Mouse (Mus musculus) hindbrain, postnatal 0 days (tissue): ENCODE measurements around the gene Hspb9. TPM values are rescaled to one million over a fixed set of nuclear protein-coding genes. Genes with fewer than 3 reads are reported as not detected.

Source experiments
- ATAC-seq: fragments of 200-750 bp; cut with Nextera tagmentation; 2 replicates; pipeline ENCODE4 v1.8.0; 2017; ENCODE audit warnings: mild to moderate bottlenecking, moderate TSS enrichment, moderate library complexity
- DNase-seq: peaks from one replicate; pipeline ENCODE4 v3.0.0-alpha.2; 2015; ENCODE audit warnings: low spot score
- H3K27ac ChIP-seq: fragments of 300-500 bp; sonication (generic); 2 replicates; pipeline ENCODE4 v1.5.1; 2014; ENCODE audit warnings: mild to moderate bottlenecking
- H3K27me3 ChIP-seq: fragments of 300-500 bp; sonication (generic); 2 replicates; pipeline ENCODE4 v1.6.1; 2014; ENCODE audit warnings: low read length, mixed read lengths; ENCODE audit not compliant: insufficient read depth
- H3K36me3 ChIP-seq: fragments of 300-500 bp; sonication (generic); 2 replicates; pipeline ENCODE4 v1.6.1; 2014; ENCODE audit warnings: low read length, mixed read lengths; ENCODE audit not compliant: insufficient read depth
- H3K4me1 ChIP-seq: fragments of 300-500 bp; sonication (generic); 2 replicates; pipeline ENCODE4 v1.6.1; 2014; ENCODE audit warnings: antibody characterized with exemption, low read length, mixed read lengths; ENCODE audit not compliant: insufficient read depth
- H3K4me2 ChIP-seq: fragments of 300-500 bp; sonication (generic); 2 replicates; pipeline ENCODE4 v1.6.1; 2014; ENCODE audit warnings: low read depth, mild to moderate bottlenecking, low read length, moderate library complexity, mixed read lengths
- H3K4me3 ChIP-seq: fragments of 300-500 bp; sonication (generic); 2 replicates; pipeline ENCODE4 v1.5.1; 2014; ENCODE audit warnings: low read length
- H3K9ac ChIP-seq: fragments of 300-500 bp; sonication (generic); replicated peaks from 2 replicates; pipeline ENCODE4 v1.6.1; 2014; ENCODE audit warnings: mild to moderate bottlenecking, low read length, moderate library complexity, mixed read lengths
- H3K9me3 ChIP-seq: fragments of 300-500 bp; sonication (generic); 2 replicates; pipeline ENCODE4 v1.6.1; 2016; ENCODE audit warnings: low read length, mixed read lengths
- CTCF ChIP-seq: IDR thresholded peaks from 2 replicates; pipeline ENCODE4 v1.5.1; 2016; ENCODE audit warnings: antibody characterized with exemption, control low read depth, low read depth
- WGBS: fragments of 180-500 bp; shearing (Covaris S2); extraction: QIAGEN DNeasy Blood & Tissue Kit; methylation state at CpG from one replicate; pipeline ENCODE4 v1.1.7; 2014; 5-methylcytosine and 5-hydroxymethylcytosine counted together
- polyA plus RNA-seq: library from polyadenylated mRNA; unstranded; fragments of >200 nt; fragmentation: Nextera tagmentation; extraction: Ambion mirVana; gene quantifications from 2 replicates; pipeline ENCODE4 v1.2.1, GENCODE M21; 2015
- total RNA-seq: library from RNA; depleted of rRNA; stranded (reverse); fragments of >200 nt; gene quantifications from 2 replicates; pipeline ENCODE4 v1.2.3, GENCODE M21; 2014; rRNA removed

The Hspb9 gene
- total and polyA plus RNA-seq, 2 experiments from 2014 or later: 0.24 TPM; not detected in 1

DNA sequence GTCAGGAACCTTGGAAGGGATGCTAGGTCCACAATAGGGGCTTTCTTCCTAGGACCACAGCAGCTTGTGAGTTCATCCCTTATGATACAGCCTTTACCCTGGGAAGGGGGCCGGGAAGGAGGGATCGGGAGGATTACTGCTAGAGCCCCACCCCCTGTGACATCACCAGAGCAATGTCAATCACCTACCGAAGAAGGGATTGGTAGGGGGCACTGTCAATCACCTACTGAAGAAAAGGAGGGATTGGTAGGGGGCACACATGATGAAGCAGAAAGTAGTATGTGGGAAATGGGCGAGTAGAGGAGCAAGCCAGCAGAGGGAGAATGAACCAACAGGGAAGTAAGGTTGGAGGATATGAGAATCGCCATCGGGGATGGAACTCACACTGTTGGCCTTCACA lies 42.8 kb downstream of the Hspb9 start:
- peaks cover 6% of the 10 kb centered on the region; the same call in 1 of the 2 replicates for H3K4me1 ChIP-seq
- no peaks in the 10 kb centered on the region for H3K9me3 ChIP-seq
- H3K27me3 ChIP-seq: no peaks in the 10 kb centered on the region
- H3K27ac ChIP-seq: no peak overlapping the region
- H3K36me3 ChIP-seq: no peaks in the 10 kb centered on the region
- H3K4me2 ChIP-seq: no peak overlapping the region
- no peak for TF ChIP-seq CTCF
- H3K4me3 ChIP-seq: no peak overlapping the region
- WGBS: 60% methylated on average over 6 of the region's 6 CpGs
- no peak for DNase-seq
- no peak overlapping the region for H3K9ac ChIP-seq
- ATAC-seq: no peak

DNA sequence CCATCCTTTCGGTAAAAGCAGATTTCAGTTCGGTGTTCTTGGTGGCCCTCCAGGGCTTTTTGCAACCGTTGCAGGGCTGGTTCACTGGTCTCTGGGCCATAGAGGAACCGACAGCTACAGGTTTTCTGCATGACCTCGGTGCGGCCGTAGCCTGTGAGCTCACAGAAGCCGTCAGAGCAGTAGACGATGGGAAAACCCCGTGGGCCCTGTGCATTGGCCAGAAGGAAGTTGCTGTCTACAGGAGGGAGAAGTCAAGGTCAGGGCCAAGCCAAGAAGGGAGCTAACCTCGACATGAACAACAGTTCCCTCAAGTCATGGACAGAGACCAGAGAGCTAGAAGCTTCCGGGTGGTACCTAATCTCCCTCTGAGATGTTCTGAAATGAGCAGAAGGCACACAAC lies 43.9 kb downstream of the Hspb9 start:
- TF ChIP-seq CTCF: no peak
- 88% methylated on average over 12 of the region's 12 CpGs for WGBS
- Histone ChIP-seq H3K4me3 (no peak overlapping the region), H3K36me3 (no peaks in the 10 kb centered on the region), H3K4me2 (peak overlapping the region; percentile 65; the same call in 1 of the 2 replicates), H3K27ac (no peak overlapping the region), H3K9ac (no peak overlapping the region), H3K4me1 (peaks cover 6% of the 10 kb centered on the region; the same call in 1 of the 2 replicates), H3K27me3 (no peaks in the 10 kb centered on the region), H3K9me3 (no peaks in the 10 kb centered on the region)
- DNase-seq (no peak), ATAC-seq (no peak)

DNA sequence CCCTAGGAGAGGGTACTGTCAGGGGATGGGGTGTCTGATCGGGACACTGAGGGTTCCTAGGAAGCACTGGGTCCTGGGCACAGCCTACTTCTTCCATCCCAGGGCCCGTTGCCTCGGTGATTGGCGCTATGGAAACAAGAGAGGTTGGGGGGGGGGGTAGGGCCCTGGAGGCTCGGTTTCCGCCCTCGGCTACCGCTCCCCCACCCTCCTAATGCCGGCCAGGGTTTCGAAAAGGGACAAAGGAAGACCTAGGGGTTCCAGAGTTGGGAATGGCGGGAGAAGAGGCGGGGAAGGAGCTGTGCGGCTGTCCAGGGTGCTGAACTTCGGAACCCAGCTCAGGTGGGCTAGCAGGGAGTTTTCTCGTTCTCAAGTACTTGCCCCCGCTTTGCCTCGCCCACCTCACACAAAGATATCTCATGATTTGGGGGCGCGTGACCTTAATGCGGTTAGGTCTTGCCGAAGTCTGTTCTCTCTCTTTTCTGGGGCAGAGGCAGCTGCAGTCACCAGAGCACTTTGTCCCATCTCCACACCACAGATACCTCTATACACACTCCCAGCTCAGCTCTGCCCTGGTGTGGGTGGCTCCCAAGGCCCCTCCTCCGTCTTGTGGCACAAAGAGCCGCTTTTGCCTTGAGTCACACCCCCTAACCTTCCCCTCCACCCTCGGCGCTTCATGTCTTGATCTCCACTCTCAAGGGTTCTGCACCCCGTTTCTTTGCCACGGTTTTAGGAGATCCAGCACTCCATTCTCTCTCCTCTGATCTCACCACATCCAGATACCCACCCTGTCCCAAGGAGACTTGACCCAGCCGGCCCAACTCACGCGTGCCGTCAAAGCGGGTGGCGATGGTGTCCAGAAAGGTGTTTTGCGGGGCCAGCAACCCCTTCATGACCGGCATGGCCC lies 45.3 kb downstream of the Hspb9 start:
- no peaks in the 10 kb centered on the region for H3K27me3 ChIP-seq
- ATAC-seq (peak; percentile 35; the same call in 1 of the 2 replicates), DNase-seq (peak; percentile 20)
- WGBS: under 1% methylated on average over 35 of the region's 35 CpGs
- H3K9me3 ChIP-seq: no peaks in the 10 kb centered on the region
- peak overlapping the region; percentile 58; the same call in 1 of the 2 replicates for H3K27ac ChIP-seq
- peak overlapping the region; percentile 39 for H3K4me3 ChIP-seq
- peaks cover 6% of the 10 kb centered on the region; the same call in 1 of the 2 replicates for H3K4me1 ChIP-seq
- peak overlapping the region; percentile 65 for H3K9ac ChIP-seq
- TF ChIP-seq CTCF: no peak; the same call in 1 of the 2 replicates
- no peaks in the 10 kb centered on the region for H3K36me3 ChIP-seq
- H3K4me2 ChIP-seq: peak overlapping the region; percentile 65

DNA sequence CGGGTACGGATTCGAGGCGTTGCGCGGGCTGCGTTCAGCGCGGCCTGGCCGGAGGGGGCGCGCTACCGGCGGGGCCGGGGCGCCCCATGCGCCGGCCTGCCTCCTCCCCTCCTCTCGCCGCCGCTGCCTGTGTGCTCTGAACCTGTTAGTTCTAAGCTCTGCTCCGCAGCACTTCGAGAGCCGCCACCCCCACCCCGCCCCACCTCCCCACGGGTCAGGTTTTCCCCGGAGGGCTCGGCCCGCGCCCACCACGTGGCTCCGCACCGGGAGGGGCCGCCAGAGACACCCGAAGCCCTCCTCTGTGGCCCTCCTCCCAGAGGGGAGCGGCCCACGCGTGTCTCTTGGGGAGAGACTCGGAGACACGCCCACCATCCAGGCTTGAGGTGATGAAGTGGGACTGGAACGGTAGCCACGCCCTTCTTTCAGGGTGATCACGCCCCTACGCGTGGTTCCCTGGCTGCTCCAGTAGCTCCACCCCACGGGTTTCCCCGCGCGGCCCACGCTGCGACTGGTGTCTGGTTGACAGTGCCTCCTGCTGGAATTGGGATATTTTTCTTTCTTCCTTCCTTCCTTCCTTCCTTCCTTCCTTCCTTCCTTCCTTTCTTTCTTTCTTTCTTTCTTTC lies 46.1 kb downstream of the Hspb9 start, which contains the start of gene Kcnh4:
Gene Kcnh4 (minus strand): TSS at position 332 of the 623 bp plus-strand sequence.
- Histone ChIP-seq H3K4me1 (peaks cover 6% of the 10 kb centered on the region; the same call in 1 of the 2 replicates), H3K4me3 (peak within 1 kb of the TSS; percentile 39), H3K9ac (peak within 1 kb of the TSS; percentile 65), H3K36me3 (no peaks in the 10 kb centered on the region), H3K27ac (peak within 1 kb of the TSS; percentile 58; the same call in 1 of the 2 replicates), H3K4me2 (peak within 1 kb of the TSS; percentile 65), H3K9me3 (no peaks in the 10 kb centered on the region), H3K27me3 (no peaks in the 10 kb centered on the region)
- under 1% methylated on average over 50 of the region's 51 CpGs for WGBS
- DNase-seq (peak; percentile 90), ATAC-seq (peak; percentile 74)
- TF ChIP-seq CTCF: peak; percentile 66

DNA sequence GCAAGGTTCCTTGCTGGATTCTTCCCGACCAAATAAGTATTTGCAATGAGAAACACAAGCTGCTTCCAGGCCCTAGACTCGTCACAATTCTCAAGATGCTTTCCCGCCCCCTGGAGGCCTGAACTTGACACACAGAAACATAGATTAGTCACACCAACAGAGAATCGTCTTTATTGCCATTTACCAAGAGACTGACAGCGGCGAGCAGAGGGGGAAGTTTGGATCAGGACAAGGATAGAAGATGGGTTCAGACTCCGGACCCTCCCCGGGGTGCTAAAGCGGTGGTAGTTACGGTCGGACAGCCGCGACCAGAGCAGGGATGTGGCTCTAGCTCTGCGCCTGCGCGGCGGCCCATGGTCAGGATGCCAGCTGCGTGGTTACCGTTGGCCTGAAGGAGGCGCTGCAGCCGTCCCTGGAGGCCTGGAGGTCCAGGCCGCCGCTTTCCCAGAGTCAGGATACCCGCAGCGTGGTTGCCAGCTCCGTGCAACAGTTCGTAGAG lies 47.9 kb downstream of the Hspb9 start:
- H3K9ac ChIP-seq: peak overlapping the region; percentile 22; the same call in 1 of the 2 replicates
- peak overlapping the region; percentile 49; the same call in 1 of the 2 replicates for H3K27ac ChIP-seq
- H3K36me3 ChIP-seq: no peaks in the 10 kb centered on the region
- WGBS: under 1% methylated on average over 27 of the region's 27 CpGs
- no peaks in the 10 kb centered on the region for H3K9me3 ChIP-seq
- no peaks in the 10 kb centered on the region for H3K27me3 ChIP-seq
- peak; percentile 92 for TF ChIP-seq CTCF
- DNase-seq (peak; percentile 93), ATAC-seq (peak; percentile 85)
- H3K4me1 ChIP-seq: peaks cover 6% of the 10 kb centered on the region; the same call in 1 of the 2 replicates
- H3K4me3 ChIP-seq: peak overlapping the region; percentile 34
- peak overlapping the region; percentile 54 for H3K4me2 ChIP-seq

DNA sequence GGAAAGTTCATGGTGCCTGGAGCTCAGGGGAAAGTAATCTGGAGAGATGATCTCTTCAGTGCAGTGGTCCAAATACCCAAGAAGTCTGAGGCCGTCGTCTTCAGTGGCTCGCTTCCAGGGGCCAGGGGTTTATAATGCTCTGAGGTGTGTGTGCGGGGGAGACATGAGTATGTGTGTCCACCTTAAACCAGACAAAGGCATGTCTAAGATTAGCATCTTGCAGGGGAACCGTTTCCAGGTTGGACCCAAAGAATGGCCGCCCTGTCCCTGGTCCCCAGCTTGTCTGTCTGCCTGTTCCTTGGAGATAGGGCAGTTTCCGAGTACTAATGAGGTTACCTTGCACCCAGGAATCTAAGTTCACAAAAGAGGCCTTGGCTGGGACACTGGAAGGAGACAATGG lies 49.2 kb downstream of the Hspb9 start, which contains the start of gene Hcrt:
Gene Hcrt (minus strand): TSS at position 101 of the 400 bp plus-strand sequence.
- 89% methylated on average over 7 of the region's 7 CpGs for WGBS
- TF ChIP-seq CTCF: no peak
- Histone ChIP-seq H3K9me3 (no peaks in the 10 kb centered on the region), H3K27ac (peak within 1 kb of the TSS; percentile 49; the same call in 1 of the 2 replicates), H3K4me1 (peaks cover 6% of the 10 kb centered on the region; the same call in 1 of the 2 replicates), H3K4me2 (peak within 1 kb of the TSS; percentile 54), H3K27me3 (no peaks in the 10 kb centered on the region), H3K9ac (peak within 1 kb of the TSS; percentile 22; the same call in 1 of the 2 replicates), H3K4me3 (peak within 1 kb of the TSS; percentile 34), H3K36me3 (no peaks in the 10 kb centered on the region)
- ATAC-seq (no peak), DNase-seq (no peak)

Other genes starting within 250 kb of the Hspb9 start
- 50.3 and 56.5 TPM in 2 replicates for gene Klhl11, start 241.1 kb upstream of the Hspb9 start, total RNA-seq
- 10.4 and 10.7 TPM in 2 replicates for gene Klhl11, start 241.1 kb upstream of the Hspb9 start, polyA plus RNA-seq
- gene Acly, start 185.8 kb upstream of the Hspb9 start, total RNA-seq: 229 and 235 TPM in 2 replicates
- 130 and 135 TPM in 2 replicates for gene Acly, start 185.8 kb upstream of the Hspb9 start, polyA plus RNA-seq
- 1.5 and 2.4 TPM in 2 replicates for gene Ttc25, start 168.2 kb upstream of the Hspb9 start, total RNA-seq
- 1.8 and 2.0 TPM in 2 replicates for gene Ttc25, start 168.2 kb upstream of the Hspb9 start, polyA plus RNA-seq
- 95.3 and 125 TPM in 2 replicates for gene Cnp, start 138.9 kb upstream of the Hspb9 start, total RNA-seq
- gene Cnp, start 138.9 kb upstream of the Hspb9 start, polyA plus RNA-seq: 121 and 146 TPM in 2 replicates
- gene Nkiras2, start 94.6 kb upstream of the Hspb9 start, total RNA-seq: 125 and 131 TPM in 2 replicates
- gene Nkiras2, start 94.6 kb upstream of the Hspb9 start, polyA plus RNA-seq: 77.5 and 82.1 TPM in 2 replicates
- gene Dnajc7, start 93.7 kb upstream of the Hspb9 start, total RNA-seq: 64.6 and 73.8 TPM in 2 replicates
- gene Dnajc7, start 93.7 kb upstream of the Hspb9 start, polyA plus RNA-seq: 237 and 246 TPM in 2 replicates
- gene Zfp385c, start 21.4 kb upstream of the Hspb9 start, total RNA-seq: 9.8 and 13.0 TPM in 2 replicates
- 10.0 and 11.3 TPM in 2 replicates for gene Zfp385c, start 21.4 kb upstream of the Hspb9 start, polyA plus RNA-seq
- gene Dhx58, start 9.6 kb upstream of the Hspb9 start, total RNA-seq: 0.61 and 1.2 TPM in 2 replicates
- 2.7 and 3.1 TPM in 2 replicates for gene Dhx58, start 9.6 kb upstream of the Hspb9 start, polyA plus RNA-seq
- 62.6 and 63.3 TPM in 2 replicates for gene Kat2a, start 1.4 kb upstream of the Hspb9 start, total RNA-seq
- 56.0 and 61.7 TPM in 2 replicates for gene Kat2a, start 1.4 kb upstream of the Hspb9 start, polyA plus RNA-seq
- 246 and 248 TPM in 2 replicates for gene Rab5c, start 24.4 kb downstream of the Hspb9 start, total RNA-seq
- 34.1 and 34.4 TPM in 2 replicates for gene Rab5c, start 24.4 kb downstream of the Hspb9 start, polyA plus RNA-seq
- 10.0 and 12.9 TPM in 2 replicates for gene Kcnh4, start 46.1 kb downstream of the Hspb9 start, total RNA-seq
- 3.6 and 4.2 TPM in 2 replicates for gene Kcnh4, start 46.1 kb downstream of the Hspb9 start, polyA plus RNA-seq
- 6.9 TPM in 1 of 2 replicates, not detected in the other for gene Hcrt, start 49.1 kb downstream of the Hspb9 start, total RNA-seq
- 0.88 and 1.2 TPM in 2 replicates for gene Hcrt, start 49.1 kb downstream of the Hspb9 start, polyA plus RNA-seq
- gene Ghdc, start 57.1 kb downstream of the Hspb9 start, total RNA-seq: 15.9 and 20.9 TPM in 2 replicates
- 7.5 and 8.3 TPM in 2 replicates for gene Ghdc, start 57.1 kb downstream of the Hspb9 start, polyA plus RNA-seq
- 21.8 and 25.0 TPM in 2 replicates for gene Stat5b, start 136.9 kb downstream of the Hspb9 start, total RNA-seq
- gene Stat5b, start 136.9 kb downstream of the Hspb9 start, polyA plus RNA-seq: 12.5 and 12.8 TPM in 2 replicates
- gene Stat5a, start 145.5 kb downstream of the Hspb9 start, total RNA-seq: 4.1 and 5.5 TPM in 2 replicates
- 2.5 and 3.3 TPM in 2 replicates for gene Stat5a, start 145.5 kb downstream of the Hspb9 start, polyA plus RNA-seq
- 49.7 and 56.2 TPM in 2 replicates for gene Stat3, start 225.7 kb downstream of the Hspb9 start, total RNA-seq
- 41.4 and 43.4 TPM in 2 replicates for gene Stat3, start 225.7 kb downstream of the Hspb9 start, polyA plus RNA-seq